Mouse (Mus musculus): ENCODE data around the gene Tekt3. TPM values are rescaled to one million over a fixed set of nuclear protein-coding genes. Genes with fewer than 3 reads are reported as not detected.

Gene Tekt3
- total and polyA plus RNA-seq, 3 experiments: not detected

- DNase-seq: no peak
These were observed 1.5 kb upstream of the Tekt3 start for GRCm38 (mm10) chr11:63059911-63060310.

GRCm38 (mm10) chr11:63066526-63066925 is 5.1 kb downstream of the Tekt3 start:
- DNase-seq: no peak

- DNase-seq: no peak
These were observed 8.6 kb downstream of the Tekt3 start for GRCm38 (mm10) chr11:63070081-63070480.

GRCm38 (mm10) chr11:63084536-63084935 is 23.1 kb downstream of the Tekt3 start:
- DNase-seq: no peak

GRCm38 (mm10) chr11:63088672-63089071 is 27.2 kb downstream of the Tekt3 start:
- DNase-seq: no peak

GRCm38 (mm10) chr11:63090210-63090609 is 28.8 kb downstream of the Tekt3 start:
- no peak for DNase-seq

- peak; percentile 53 for DNase-seq
These were observed 29.5 kb downstream of the Tekt3 start for GRCm38 (mm10) chr11:63090986-63091385.

- no peak for DNase-seq
These were observed 30.8 kb downstream of the Tekt3 start for GRCm38 (mm10) chr11:63092271-63092670.

- no peak for DNase-seq
These were observed 32.1 kb downstream of the Tekt3 start for GRCm38 (mm10) chr11:63093601-63094000.

GRCm38 (mm10) chr11:63094496-63094895 is 33.0 kb downstream of the Tekt3 start:
- DNase-seq: no peak

GRCm38 (mm10) chr11:63098016-63098415 is 36.6 kb downstream of the Tekt3 start:
- no peak for DNase-seq

- no peak for DNase-seq
These were observed 37.9 kb downstream of the Tekt3 start for GRCm38 (mm10) chr11:63099390-63099789.

- no peak for DNase-seq
These were observed 41.8 kb downstream of the Tekt3 start for GRCm38 (mm10) chr11:63103256-63103655.

GRCm38 (mm10) chr11:63104026-63104425 is 42.6 kb downstream of the Tekt3 start:
- no peak for DNase-seq

GRCm38 (mm10) chr11:63109230-63109775 is 47.8 kb downstream of the Tekt3 start:
- no peak for DNase-seq

- no peak for DNase-seq
These were observed 48.9 kb downstream of the Tekt3 start for GRCm38 (mm10) chr11:63110329-63110728.

- peak; percentile 43 for DNase-seq
These were observed 53.6 kb downstream of the Tekt3 start for GRCm38 (mm10) chr11:63114807-63115641.

GRCm38 (mm10) chr11:63116652-63117051 is 55.2 kb downstream of the Tekt3 start:
- DNase-seq: no peak

GRCm38 (mm10) chr11:63117266-63117665 is 55.8 kb downstream of the Tekt3 start:
- DNase-seq: no peak

GRCm38 (mm10) chr11:63119791-63120190 is 58.3 kb downstream of the Tekt3 start:
- DNase-seq: no peak

GRCm38 (mm10) chr11:63122249-63122648 is 60.8 kb downstream of the Tekt3 start:
- no peak for DNase-seq

- no peak for DNase-seq
These were observed 61.4 kb downstream of the Tekt3 start for GRCm38 (mm10) chr11:63122776-63123350.

- DNase-seq: no peak
These were observed 62.9 kb downstream of the Tekt3 start for GRCm38 (mm10) chr11:63124316-63124715.

All from adrenal gland, adult 2 months (tissue).